Mouse (Mus musculus): ENCODE measurements at regions not wholly inside any gene's neighbourhood (a gene's known extent, or its start where the extent isn't known, plus 50 kb on each side); places are given as distances from the start of the nearest gene placed in this dataset.

GRCm38 (mm10) chr13:115451244-115451643, 349.5 kb upstream of the Itga1 start:
- no peak for TF ChIP-seq CTCF (IDR thresholded peaks at IDR 0.05; ENCODE audit: extremely low read depth, insufficient read length, insufficient replicate concordance, low read depth, low read length)
- no peak for TF ChIP-seq POLR2A (IDR thresholded peaks at IDR 0.05; ENCODE audit: low read depth, low read length)
